Mouse (Mus musculus): Measurements from ENCODE around the gene Xylt1. TPM values are rescaled to one million over a fixed set of nuclear protein-coding genes. Genes with fewer than 3 reads are reported as not detected.

The Xylt1 gene
- polyA plus RNA-seq, 1 experiment from 2014 or later = 2.8 TPM

- no peak overlapping the region for H3K27ac ChIP-seq
Observed at GRCm38 (mm10) chr7:117618715-117619150, 238.0 kb downstream of the Xylt1 start.

GRCm38 (mm10) chr7:117621566-117621965 is 240.8 kb downstream of the Xylt1 start:
- Histone ChIP-seq H3K4me3 (no peak overlapping the region), H3K4me2 (replicated peaks) (no peak overlapping the region), H3K9me3 (no peaks in the 10 kb centered on the region), H3K9ac (no peak overlapping the region), H3K36me3 (no peaks in the 10 kb centered on the region), H3K27me3 (replicated peaks) (no peaks in the 10 kb centered on the region), H3K4me1 (peaks cover 22% of the 10 kb centered on the region), H3K27ac (no peak overlapping the region)
- 75% methylated on average over 4 of the region's 4 CpGs for WGBS
- no peak for ATAC-seq (ENCODE audit: low FRiP score, low read depth)

More at GRCm38 (mm10) chr7:117618715-117619150, 238.0 kb downstream of the Xylt1 start:
- Histone ChIP-seq H3K9me3 (no peaks in the 10 kb centered on the region), H3K36me3 (no peaks in the 10 kb centered on the region), H3K9ac (no peak overlapping the region), H3K4me3 (no peak overlapping the region), H3K4me1 (peaks cover 22% of the 10 kb centered on the region), H3K27me3 (replicated peaks) (no peaks in the 10 kb centered on the region), H3K4me2 (replicated peaks) (0 out of 2 replicates have a peak overlapping the region, but pooled peaks have one; percentile 2)
- WGBS = 28% methylated on average over 4 of the region's 4 CpGs
- peak; percentile 73 for ATAC-seq (ENCODE audit: low FRiP score, low read depth)

GRCm38 (mm10) chr7:117622769-117623168 is 242.0 kb downstream of the Xylt1 start:
- Histone ChIP-seq H3K4me1 (peaks cover 22% of the 10 kb centered on the region), H3K36me3 (no peaks in the 10 kb centered on the region), H3K9ac (no peak overlapping the region), H3K9me3 (no peaks in the 10 kb centered on the region), H3K27ac (no peak overlapping the region), H3K4me3 (no peak overlapping the region), H3K4me2 (replicated peaks) (no peak overlapping the region), H3K27me3 (replicated peaks) (no peaks in the 10 kb centered on the region)
- WGBS = 78% methylated on average over 2 of the region's 2 CpGs
- no peak for ATAC-seq (ENCODE audit: low FRiP score, low read depth)

GRCm38 (mm10) chr7:117628791-117629190 is 248.0 kb downstream of the Xylt1 start:
- H3K27ac ChIP-seq = no peak overlapping the region
- no peak overlapping the region for H3K4me2 ChIP-seq (replicated peaks)
- no peaks in the 10 kb centered on the region for H3K36me3 ChIP-seq
- H3K9ac ChIP-seq = no peak overlapping the region
- H3K4me3 ChIP-seq = no peak overlapping the region
- no peak for ATAC-seq (ENCODE audit: low FRiP score, low read depth)
- H3K27me3 ChIP-seq (replicated peaks) = no peaks in the 10 kb centered on the region
- no peaks in the 10 kb centered on the region for H3K4me1 ChIP-seq
- WGBS = 73% methylated on average over 3 of the region's 3 CpGs
- no peaks in the 10 kb centered on the region for H3K9me3 ChIP-seq

GRCm38 (mm10) chr7:117630657-117631056 is 249.9 kb downstream of the Xylt1 start:
- no peak overlapping the region for H3K9ac ChIP-seq
- H3K9me3 ChIP-seq = no peaks in the 10 kb centered on the region
- no peaks in the 10 kb centered on the region for H3K36me3 ChIP-seq
- H3K4me3 ChIP-seq = no peak overlapping the region
- WGBS = 59% methylated on average over 5 of the region's 5 CpGs
- H3K27me3 ChIP-seq (replicated peaks) = no peaks in the 10 kb centered on the region
- ATAC-seq (ENCODE audit: low FRiP score, low read depth) = no peak
- no peak overlapping the region for H3K4me2 ChIP-seq (replicated peaks)
- no peak overlapping the region for H3K27ac ChIP-seq
- no peaks in the 10 kb centered on the region; the same call in 1 of the 2 replicates for H3K4me1 ChIP-seq

GRCm38 (mm10) chr7:117635584-117635983 is 254.8 kb downstream of the Xylt1 start:
- Histone ChIP-seq H3K27ac (no peak overlapping the region), H3K9me3 (no peaks in the 10 kb centered on the region)
- no peak for ATAC-seq (ENCODE audit: low FRiP score, low read depth)

GRCm38 (mm10) chr7:117636713-117637112 is 255.9 kb downstream of the Xylt1 start:
- no peak overlapping the region for H3K27ac ChIP-seq
- H3K9me3 ChIP-seq = no peaks in the 10 kb centered on the region
- no peaks in the 10 kb centered on the region for H3K27me3 ChIP-seq (replicated peaks)
- H3K4me1 ChIP-seq = no peaks in the 10 kb centered on the region; the same call in 1 of the 2 replicates
- H3K4me2 ChIP-seq (replicated peaks) = no peak overlapping the region
- H3K9ac ChIP-seq = no peak overlapping the region
- no peak for ATAC-seq (ENCODE audit: low FRiP score, low read depth)
- 76% methylated on average over 3 of the region's 3 CpGs for WGBS
- no peaks in the 10 kb centered on the region for H3K36me3 ChIP-seq
- no peak overlapping the region for H3K4me3 ChIP-seq

More at GRCm38 (mm10) chr7:117635584-117635983, 254.8 kb downstream of the Xylt1 start:
- H3K4me2 ChIP-seq (replicated peaks) = no peak overlapping the region
- H3K4me3 ChIP-seq = no peak overlapping the region
- no peaks in the 10 kb centered on the region for H3K27me3 ChIP-seq (replicated peaks)
- no peaks in the 10 kb centered on the region; the same call in 1 of the 2 replicates for H3K4me1 ChIP-seq
- H3K9ac ChIP-seq = no peak overlapping the region
- WGBS = 71% methylated on average over 4 of the region's 4 CpGs
- no peaks in the 10 kb centered on the region for H3K36me3 ChIP-seq

- no peak for ATAC-seq (ENCODE audit: low FRiP score, low read depth)
- Histone ChIP-seq H3K27ac (no peak overlapping the region), H3K9ac (no peak overlapping the region), H3K4me1 (no peaks in the 10 kb centered on the region; the same call in 1 of the 2 replicates), H3K27me3 (replicated peaks) (no peaks in the 10 kb centered on the region), H3K4me3 (no peak overlapping the region), H3K9me3 (no peaks in the 10 kb centered on the region), H3K4me2 (replicated peaks) (no peak overlapping the region), H3K36me3 (no peaks in the 10 kb centered on the region)
- 98% methylated on average over 2 of the region's 2 CpGs for WGBS
Observed at GRCm38 (mm10) chr7:117637997-117638396, 257.2 kb downstream of the Xylt1 start.

- ATAC-seq (ENCODE audit: low FRiP score, low read depth) = no peak
- 16% methylated on average over 1 of the region's 1 CpGs for whole genome bisulfite sequencing
- no peaks in the 10 kb centered on the region for H3K36me3 ChIP-seq
- peaks cover 3% of the 10 kb centered on the region; the same call in 1 of the 2 replicates for H3K27me3 ChIP-seq (replicated peaks)
- H3K9ac ChIP-seq = no peak overlapping the region
- H3K4me2 ChIP-seq (replicated peaks) = no peak overlapping the region
- no peak overlapping the region for H3K4me3 ChIP-seq
- no peak overlapping the region for H3K27ac ChIP-seq
- no peaks in the 10 kb centered on the region for H3K9me3 ChIP-seq
- H3K4me1 ChIP-seq = no peaks in the 10 kb centered on the region
Observed at GRCm38 (mm10) chr7:117652637-117653036, 271.9 kb downstream of the Xylt1 start.

- WGBS = 94% methylated on average over 5 of the region's 5 CpGs
- Histone ChIP-seq H3K9ac (no peak overlapping the region), H3K4me3 (no peak overlapping the region), H3K4me1 (no peaks in the 10 kb centered on the region), H3K9me3 (no peaks in the 10 kb centered on the region), H3K4me2 (replicated peaks) (no peak overlapping the region), H3K36me3 (no peaks in the 10 kb centered on the region), H3K27ac (no peak overlapping the region), H3K27me3 (replicated peaks) (no peaks in the 10 kb centered on the region)
- ATAC-seq (ENCODE audit: low FRiP score, low read depth) = no peak
Observed at GRCm38 (mm10) chr7:117655732-117656131, 275.0 kb downstream of the Xylt1 start.

- Histone ChIP-seq H3K9me3 (no peaks in the 10 kb centered on the region), H3K9ac (no peak overlapping the region), H3K27ac (no peak overlapping the region), H3K4me1 (no peaks in the 10 kb centered on the region), H3K27me3 (replicated peaks) (no peaks in the 10 kb centered on the region), H3K4me2 (replicated peaks) (no peak overlapping the region), H3K36me3 (no peaks in the 10 kb centered on the region), H3K4me3 (no peak overlapping the region)
- WGBS = 85% methylated on average over 4 of the region's 4 CpGs
- ATAC-seq (ENCODE audit: low FRiP score, low read depth) = no peak
Observed at GRCm38 (mm10) chr7:117658180-117658579, 277.4 kb downstream of the Xylt1 start.

GRCm38 (mm10) chr7:117658739-117659138 is 278.0 kb downstream of the Xylt1 start:
- no peaks in the 10 kb centered on the region for H3K36me3 ChIP-seq
- WGBS = 83% methylated on average over 4 of the region's 4 CpGs
- H3K9me3 ChIP-seq = no peaks in the 10 kb centered on the region
- H3K4me3 ChIP-seq = no peak overlapping the region
- no peak for ATAC-seq (ENCODE audit: low FRiP score, low read depth)
- H3K27ac ChIP-seq = no peak overlapping the region
- no peaks in the 10 kb centered on the region for H3K27me3 ChIP-seq (replicated peaks)
- no peaks in the 10 kb centered on the region for H3K4me1 ChIP-seq
- H3K4me2 ChIP-seq (replicated peaks) = no peak overlapping the region
- no peak overlapping the region for H3K9ac ChIP-seq

- Histone ChIP-seq H3K4me3 (no peak overlapping the region), H3K4me1 (no peaks in the 10 kb centered on the region), H3K9ac (no peak overlapping the region), H3K9me3 (no peaks in the 10 kb centered on the region), H3K4me2 (replicated peaks) (no peak overlapping the region), H3K27ac (no peak overlapping the region), H3K27me3 (replicated peaks) (no peaks in the 10 kb centered on the region), H3K36me3 (no peaks in the 10 kb centered on the region)
- WGBS = 90% methylated on average over 10 of the region's 10 CpGs
- ATAC-seq (ENCODE audit: low FRiP score, low read depth) = no peak
Observed at GRCm38 (mm10) chr7:117667286-117667685, 286.5 kb downstream of the Xylt1 start.

Measured in neural tube, embryonic 12.5 days (tissue).